Mouse (Mus musculus) ES-Bruce4 (cell line): ENCODE results near the gene Ap1b1. TPM values are rescaled to one million over a fixed set of nuclear protein-coding genes. Genes with fewer than 3 reads are reported as not detected.

ENCODE experiments used
- H3K27ac ChIP-seq: 2 replicates; pipeline ENCODE4 v1.5.1; 2012; ENCODE audit warnings: low read length, inconsistent platforms; ENCODE audit not compliant: insufficient read depth
- H3K27me3 ChIP-seq: 2 replicates; pipeline ENCODE4 v1.6.1; 2012; ENCODE audit warnings: mild to moderate bottlenecking, low read length, inconsistent platforms; ENCODE audit not compliant: control insufficient read depth, poor library complexity, insufficient read depth, severe bottlenecking
- H3K36me3 ChIP-seq: 2 replicates; pipeline ENCODE4 v1.6.1; 2012; ENCODE audit warnings: inconsistent platforms, mild to moderate bottlenecking, low read length, moderate library complexity; ENCODE audit not compliant: control insufficient read depth, poor library complexity, insufficient read depth, severe bottlenecking
- H3K4me1 ChIP-seq: one replicate; pipeline ENCODE4 v1.8.1; 2011; ENCODE audit warnings: low read length; ENCODE audit not compliant: control insufficient read depth, insufficient read depth
- H3K4me3 ChIP-seq: 2 replicates; pipeline ENCODE4 v1.5.1; 2011; ENCODE audit warnings: low read depth, mild to moderate bottlenecking, low read length
- H3K9ac ChIP-seq: 2 replicates; pipeline ENCODE4 v1.6.1; 2012; ENCODE audit warnings: low read depth, mild to moderate bottlenecking, inconsistent platforms; ENCODE audit not compliant: poor library complexity, severe bottlenecking
- H3K9me3 ChIP-seq: replicated peaks from 2 replicates; pipeline ENCODE4 v1.6.1; 2012; ENCODE audit warnings: mild to moderate bottlenecking, low read length, inconsistent platforms; ENCODE audit not compliant: control insufficient read depth, poor library complexity, insufficient read depth, severe bottlenecking
- CTCF ChIP-seq: IDR thresholded peaks from one replicate; pipeline ENCODE4 v1.8.1; 2011; ENCODE audit warnings: low read depth, low read length
- EP300 ChIP-seq: IDR thresholded peaks from 2 replicates; pipeline ENCODE4 v1.6.1; 2011; ENCODE audit warnings: low read depth, low read length; ENCODE audit not compliant: insufficient read depth
- POLR2A ChIP-seq: IDR thresholded peaks from one replicate; pipeline ENCODE4 v1.8.1; 2011; ENCODE audit warnings: low read length; ENCODE audit not compliant: insufficient read depth
- polyA plus RNA-seq: library from polyadenylated mRNA; stranded (reverse); fragments of >200 nt; gene quantifications from 2 replicates; pipeline ENCODE4 v1.2.4, GENCODE M21; 2011; ENCODE audit warnings: low read depth; ENCODE audit not compliant: missing spikeins, insufficient read depth, insufficient read length

Gene Ap1b1
- polyA plus RNA-seq, 1 experiment, result 61.2 TPM

DNA sequence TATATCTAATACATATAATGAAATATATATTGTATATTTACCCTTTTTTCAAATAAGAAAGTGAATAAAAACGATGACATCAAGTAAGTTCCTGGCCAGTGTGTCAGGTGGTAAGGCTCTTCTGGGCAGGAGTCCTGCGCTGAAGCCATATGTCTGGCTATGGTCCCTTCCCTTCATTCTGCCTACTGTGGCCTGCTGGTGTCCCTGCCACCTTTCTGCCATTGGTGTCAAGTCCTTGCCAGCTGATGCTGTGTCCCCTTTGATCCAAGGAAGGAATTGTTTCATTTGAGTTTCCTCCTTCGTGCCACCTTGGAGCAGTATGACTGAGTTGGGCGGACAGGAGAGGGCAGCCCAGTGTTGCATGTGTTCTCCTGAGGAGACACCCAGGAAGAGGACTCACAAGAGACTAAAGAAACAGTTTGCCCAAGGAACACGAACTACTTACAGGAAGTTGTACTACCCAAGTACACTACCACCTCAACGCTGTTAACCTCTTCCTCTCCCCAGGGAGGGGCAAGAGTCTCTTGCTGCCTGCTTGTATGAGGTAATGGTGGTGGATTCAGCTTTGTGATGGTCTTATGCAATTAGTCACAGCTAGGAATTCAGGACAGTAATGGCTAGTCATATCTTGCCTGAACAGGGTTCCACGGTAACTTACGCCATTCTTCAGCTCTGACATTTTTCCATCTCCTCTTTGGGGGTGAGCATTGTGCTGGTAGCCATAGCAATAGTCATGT lies 56.2 kb downstream of the Ap1b1 start:
- H3K36me3 ChIP-seq, result no peaks in the 10 kb centered on the region
- H3K4me3 ChIP-seq, result no peak overlapping the region
- H3K9ac ChIP-seq, result no peak overlapping the region
- H3K4me1 ChIP-seq, result no peaks in the 10 kb centered on the region
- no peaks in the 10 kb centered on the region for H3K9me3 ChIP-seq
- H3K27ac ChIP-seq, result no peak overlapping the region
- no peaks in the 10 kb centered on the region for H3K27me3 ChIP-seq
- no peak for TF ChIP-seq EP300
- TF ChIP-seq CTCF, result no peak
- TF ChIP-seq POLR2A, result no peak

DNA sequence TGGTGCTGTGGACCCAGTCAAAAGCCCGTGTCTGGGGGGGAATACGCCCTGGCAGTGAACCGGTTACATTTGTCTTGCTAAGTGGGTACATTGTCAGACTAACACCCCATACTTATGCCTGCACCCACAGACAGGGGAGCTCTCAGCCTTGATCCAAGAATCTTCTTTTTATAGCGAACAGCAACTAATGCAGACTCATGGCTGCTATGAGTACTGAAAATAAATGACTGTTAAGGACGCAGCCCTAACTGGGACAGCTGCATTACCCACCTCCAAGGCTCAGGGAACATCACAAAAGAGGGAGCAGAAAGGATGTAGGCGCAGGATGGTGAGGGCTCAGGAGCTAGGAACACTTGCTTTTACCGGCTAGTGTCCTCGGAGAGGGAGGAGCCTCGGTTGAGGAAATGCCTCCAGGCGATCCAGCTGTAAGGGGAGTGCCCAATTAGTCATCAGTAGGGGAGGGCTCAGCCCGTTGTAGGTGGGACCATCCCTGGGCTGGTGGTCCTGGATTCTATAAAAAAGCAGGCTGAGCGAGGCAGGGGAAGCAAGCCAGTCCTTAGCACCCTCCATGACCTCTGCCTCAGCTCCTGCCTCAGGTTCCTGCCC lies 59.8 kb downstream of the Ap1b1 start:
- H3K27ac ChIP-seq, result no peak overlapping the region
- no peaks in the 10 kb centered on the region for H3K27me3 ChIP-seq
- H3K4me1 ChIP-seq, result no peaks in the 10 kb centered on the region
- no peaks in the 10 kb centered on the region for H3K36me3 ChIP-seq
- no peaks in the 10 kb centered on the region for H3K9me3 ChIP-seq
- H3K4me3 ChIP-seq, result no peak overlapping the region
- TF ChIP-seq CTCF (no peak), EP300 (0 out of 2 replicates have a peak, but pooled peaks have one; percentile 29)
- H3K9ac ChIP-seq, result no peak overlapping the region

GRCm38 (mm10) chr11:5051629-5052028 lies 65.0 kb downstream of the Ap1b1 start:
- no peaks in the 10 kb centered on the region for H3K9me3 ChIP-seq
- H3K27me3 ChIP-seq, result no peaks in the 10 kb centered on the region
- no peak overlapping the region for H3K27ac ChIP-seq
- no peaks in the 10 kb centered on the region for H3K36me3 ChIP-seq
- TF ChIP-seq EP300, result no peak
- TF ChIP-seq CTCF, result no peak
- TF ChIP-seq POLR2A, result no peak
- H3K9ac ChIP-seq, result no peak overlapping the region
- peaks cover 11% of the 10 kb centered on the region for H3K4me1 ChIP-seq
- no peak overlapping the region for H3K4me3 ChIP-seq

DNA sequence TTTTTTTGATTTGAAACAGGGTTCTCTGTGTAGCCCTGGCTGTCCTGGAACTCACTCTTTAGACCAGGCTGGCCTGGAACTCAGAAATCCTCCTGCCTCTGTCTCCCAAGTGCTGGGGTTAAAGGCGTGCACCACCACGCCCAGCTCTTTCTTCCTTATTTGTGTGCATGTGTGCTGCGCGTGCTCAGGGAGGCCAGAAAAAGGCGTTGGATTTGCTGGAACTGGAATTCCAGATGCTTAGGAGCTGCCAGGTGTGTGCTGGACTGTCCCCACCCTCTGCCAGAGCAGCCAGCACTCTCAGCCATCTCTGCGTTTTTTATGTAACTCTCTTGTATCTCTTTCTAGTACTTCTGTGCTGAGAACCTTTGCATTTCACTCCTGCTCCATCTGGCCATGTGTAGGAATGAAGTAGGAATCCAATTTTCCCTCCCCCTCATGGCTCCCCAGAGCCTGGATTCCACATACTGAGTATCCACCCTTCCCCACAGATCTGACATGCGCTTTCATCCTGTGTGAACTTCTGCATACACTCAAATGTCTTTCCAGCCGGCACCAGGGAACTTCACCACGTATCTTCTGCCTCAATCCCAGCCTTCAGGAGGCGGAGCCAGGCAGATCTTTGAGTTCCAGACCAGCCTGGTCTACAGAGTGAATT lies 65.7 kb downstream of the Ap1b1 start:
- Histone ChIP-seq H3K4me3 (no peak overlapping the region), H3K36me3 (no peaks in the 10 kb centered on the region), H3K4me1 (peaks cover 11% of the 10 kb centered on the region), H3K9me3 (no peaks in the 10 kb centered on the region), H3K9ac (0 out of 2 replicates have a peak overlapping the region, but pooled peaks have one; percentile 25), H3K27me3 (no peaks in the 10 kb centered on the region), H3K27ac (peak overlapping the region; percentile 60; the same call in 1 of the 2 replicates)
- TF ChIP-seq CTCF (no peak), POLR2A (no peak), EP300 (no peak)

GRCm38 (mm10) chr11:5054151-5054550 lies 67.5 kb downstream of the Ap1b1 start:
- Histone ChIP-seq H3K27ac (no peak overlapping the region), H3K4me1 (peaks cover 11% of the 10 kb centered on the region), H3K36me3 (no peaks in the 10 kb centered on the region), H3K27me3 (0 out of 2 replicates have a peak, but pooled peaks cover 3% of the 10 kb centered on the region), H3K9ac (peak overlapping the region; percentile 51), H3K9me3 (no peaks in the 10 kb centered on the region), H3K4me3 (peak overlapping the region; percentile 21; the same call in 1 of the 2 replicates)
- TF ChIP-seq POLR2A (no peak), CTCF (no peak), EP300 (no peak)
